Mouse (Mus musculus): ENCODE results near the gene Gm19402. TPM values are rescaled to one million over a fixed set of nuclear protein-coding genes. Genes with fewer than 3 reads are reported as not detected.
A peak's percentile ranks its signal among the peaks of the same experiment; 100 is the strongest.
"Not testable (repeated sequence)": the region's sequence is repeated elsewhere in the genome, so short reads cannot be mapped to it uniquely, and the experiment has no call there.

Gm19402 gene
- not detected in 2 replicates for total RNA-seq (2017)

- ATAC-seq (replicated peaks; ENCODE audit: low read depth, poor library complexity, severe bottlenecking), result not testable (repeated sequence)
Measured at GRCm38 (mm10) chr10:77690356-77690807, at the start of gene Gm19402. Gene Gm19402 (minus strand): TSS chr10:77690757.

- ATAC-seq (replicated peaks; ENCODE audit: low read depth, poor library complexity, severe bottlenecking), result no peak
Measured at GRCm38 (mm10) chr10:77738929-77739328, 48.4 kb upstream of the Gm19402 start.

GRCm38 (mm10) chr10:77735928-77736327 lies 45.4 kb upstream of the Gm19402 start:
- no peak for ATAC-seq (replicated peaks; ENCODE audit: low read depth, poor library complexity, severe bottlenecking)

GRCm38 (mm10) chr10:77729241-77729640 lies 38.7 kb upstream of the Gm19402 start:
- ATAC-seq (replicated peaks; ENCODE audit: low read depth, poor library complexity, severe bottlenecking), result no peak

GRCm38 (mm10) chr10:77728280-77728679 lies 37.7 kb upstream of the Gm19402 start:
- ATAC-seq (replicated peaks; ENCODE audit: low read depth, poor library complexity, severe bottlenecking), result no peak

- ATAC-seq (replicated peaks; ENCODE audit: low read depth, poor library complexity, severe bottlenecking), result no peak
Measured at GRCm38 (mm10) chr10:77726186-77726585, 35.6 kb upstream of the Gm19402 start, which contains the start of gene Gm10100. Gene Gm10100 (plus strand): TSS chr10:77726486.

GRCm38 (mm10) chr10:77724855-77725254 lies 34.3 kb upstream of the Gm19402 start:
- ATAC-seq (replicated peaks; ENCODE audit: low read depth, poor library complexity, severe bottlenecking), result no peak

- ATAC-seq (replicated peaks; ENCODE audit: low read depth, poor library complexity, severe bottlenecking), result not testable (repeated sequence)
Measured at GRCm38 (mm10) chr10:77720299-77720698, 29.7 kb upstream of the Gm19402 start, which contains the start of gene Krtap12-1. Gene Krtap12-1 (plus strand): TSS chr10:77720599.

- ATAC-seq (replicated peaks; ENCODE audit: low read depth, poor library complexity, severe bottlenecking), result no peak
Measured at GRCm38 (mm10) chr10:77715507-77715906, 24.9 kb upstream of the Gm19402 start, which contains the start of gene Gm10142. Gene Gm10142 (plus strand): TSS chr10:77715807.

- ATAC-seq (replicated peaks; ENCODE audit: low read depth, poor library complexity, severe bottlenecking), result peak; percentile 56
Measured at GRCm38 (mm10) chr10:77713734-77714133, 23.2 kb upstream of the Gm19402 start.

GRCm38 (mm10) chr10:77711157-77711556 lies 20.6 kb upstream of the Gm19402 start, which contains the start of gene Gm10024:
Gene Gm10024 (plus strand): TSS chr10:77711457.
- not testable (repeated sequence) for ATAC-seq (replicated peaks; ENCODE audit: low read depth, poor library complexity, severe bottlenecking)

- no peak for ATAC-seq (replicated peaks; ENCODE audit: low read depth, poor library complexity, severe bottlenecking)
Measured at GRCm38 (mm10) chr10:77709831-77710230, 19.3 kb upstream of the Gm19402 start.

- no peak for ATAC-seq (replicated peaks; ENCODE audit: low read depth, poor library complexity, severe bottlenecking)
Measured at GRCm38 (mm10) chr10:77706326-77706725, 15.8 kb upstream of the Gm19402 start, which contains the start of gene Gm10272. Gene Gm10272 (plus strand): TSS chr10:77706626.

- no peak for ATAC-seq (replicated peaks; ENCODE audit: low read depth, poor library complexity, severe bottlenecking)
Measured at GRCm38 (mm10) chr10:77697133-77697532, 6.6 kb upstream of the Gm19402 start, which contains the start of gene Gm9508. Gene Gm9508 (minus strand): TSS chr10:77697233.

- no peak for ATAC-seq (replicated peaks; ENCODE audit: low read depth, poor library complexity, severe bottlenecking)
Measured at GRCm38 (mm10) chr10:77687021-77687420, 3.5 kb downstream of the Gm19402 start.

- ATAC-seq (replicated peaks; ENCODE audit: low read depth, poor library complexity, severe bottlenecking), result no peak
Measured at GRCm38 (mm10) chr10:77685895-77686664, 4.5 kb downstream of the Gm19402 start, which contains the start of gene Tspear. Gene Tspear (plus strand): TSS chr10:77686569.

GRCm38 (mm10) chr10:77684181-77684580 lies 6.4 kb downstream of the Gm19402 start:
- ATAC-seq (replicated peaks; ENCODE audit: low read depth, poor library complexity, severe bottlenecking), result no peak

- ATAC-seq (replicated peaks; ENCODE audit: low read depth, poor library complexity, severe bottlenecking), result no peak
Measured at GRCm38 (mm10) chr10:77682994-77683393, 7.6 kb downstream of the Gm19402 start.

GRCm38 (mm10) chr10:77677562-77677961 lies 13.0 kb downstream of the Gm19402 start:
- ATAC-seq (replicated peaks; ENCODE audit: low read depth, poor library complexity, severe bottlenecking), result 0 out of 2 replicates have a peak, but pooled peaks have one; percentile 32

- no peak for ATAC-seq (replicated peaks; ENCODE audit: low read depth, poor library complexity, severe bottlenecking)
Measured at GRCm38 (mm10) chr10:77673765-77674164, 16.8 kb downstream of the Gm19402 start.

GRCm38 (mm10) chr10:77671519-77671918 lies 19.0 kb downstream of the Gm19402 start:
- peak; percentile 36; the same call in 1 of the 2 replicates for ATAC-seq (replicated peaks; ENCODE audit: low read depth, poor library complexity, severe bottlenecking)

Measured in common myeloid progenitor, adult 5-6 weeks (primary cell).